Mouse (Mus musculus) midbrain, embryonic 10.5 days (tissue): ENCODE measurements around the gene Nacc2. TPM values are rescaled to one million over a fixed set of nuclear protein-coding genes. Genes with fewer than 3 reads are reported as not detected.

Experiments used
- DNase-seq: peaks from one replicate; pipeline ENCODE4 v3.0.0-alpha.2; 2017; ENCODE audit warnings: low spot score
- H3K27ac ChIP-seq: fragments of 300-500 bp; sonication (generic); replicated peaks from 2 replicates; pipeline ENCODE4 v1.5.1; 2016; ENCODE audit warnings: mild to moderate bottlenecking
- H3K27me3 ChIP-seq: fragments of 300-500 bp; sonication (generic); 2 replicates; pipeline ENCODE4 v1.6.1; 2016; ENCODE audit warnings: low read depth, mild to moderate bottlenecking; ENCODE audit not compliant: poor library complexity, severe bottlenecking
- H3K36me3 ChIP-seq: fragments of 300-500 bp; sonication (generic); 2 replicates; pipeline ENCODE4 v1.6.1; 2016; ENCODE audit warnings: mild to moderate bottlenecking, moderate library complexity
- H3K4me1 ChIP-seq: fragments of 300-500 bp; sonication (generic); 2 replicates; pipeline ENCODE4 v1.6.1; 2016
- H3K4me3 ChIP-seq: fragments of 300-500 bp; sonication (generic); 2 replicates; pipeline ENCODE4 v1.5.1; 2016; ENCODE audit warnings: mild to moderate bottlenecking, moderate library complexity
- H3K9me3 ChIP-seq: fragments of 300-500 bp; sonication (generic); replicated peaks from 2 replicates; pipeline ENCODE4 v1.6.1; 2016; ENCODE audit warnings: mild to moderate bottlenecking
- WGBS: fragments of 180-500 bp; shearing (Covaris S2); methylation state at CpG from one replicate; pipeline ENCODE4 v1.1.7; 2016; 5-methylcytosine and 5-hydroxymethylcytosine counted together
- polyA plus RNA-seq: library from polyadenylated mRNA; unstranded; fragments of >200 nt; fragmentation: Nextera tagmentation; extraction: Ambion mirVana; gene quantifications from 2 replicates; pipeline ENCODE4 v1.2.1, GENCODE M21; 2016

Gene Nacc2
- polyA plus RNA-seq, 1 experiment from 2014 or later: 4.3 TPM

- no peak for DNase-seq
- Histone ChIP-seq H3K27me3 (no peaks in the 10 kb centered on the region), H3K36me3 (no peaks in the 10 kb centered on the region), H3K4me3 (no peak overlapping the region), H3K4me1 (no peaks in the 10 kb centered on the region), H3K27ac (no peak overlapping the region), H3K9me3 (no peaks in the 10 kb centered on the region)
- 81% methylated on average over 4 of the region's 4 CpGs for WGBS
Observed at GRCm38 (mm10) chr2:26082883-26083282, 40.1 kb downstream of the Nacc2 start.

DNA sequence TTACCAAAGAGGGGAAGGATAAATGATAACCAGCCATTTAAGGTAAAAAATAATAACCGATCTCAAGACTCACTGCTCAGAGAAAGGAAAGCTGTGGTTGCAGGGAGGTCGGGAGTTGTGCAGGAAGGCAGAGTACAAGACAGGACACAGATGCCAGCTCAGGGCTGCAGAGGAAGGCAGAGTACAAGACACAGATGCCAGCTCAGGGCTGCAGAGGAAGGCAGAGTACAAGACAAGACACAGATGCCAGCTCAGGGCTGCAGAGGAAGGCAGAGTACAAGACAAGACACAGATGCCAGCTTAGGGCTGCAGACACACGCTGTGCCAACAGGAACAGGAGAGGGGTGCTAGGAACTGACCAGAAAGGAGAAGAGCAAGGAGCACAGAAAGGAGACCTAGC is 42.2 kb downstream of the Nacc2 start:
- no peak for DNase-seq
- no peaks in the 10 kb centered on the region for H3K9me3 ChIP-seq
- H3K4me3 ChIP-seq: no peak overlapping the region
- H3K36me3 ChIP-seq: no peaks in the 10 kb centered on the region
- WGBS: 85% methylated on average over 3 of the region's 3 CpGs
- H3K27ac ChIP-seq: no peak overlapping the region
- H3K4me1 ChIP-seq: no peaks in the 10 kb centered on the region
- H3K27me3 ChIP-seq: no peaks in the 10 kb centered on the region

DNA sequence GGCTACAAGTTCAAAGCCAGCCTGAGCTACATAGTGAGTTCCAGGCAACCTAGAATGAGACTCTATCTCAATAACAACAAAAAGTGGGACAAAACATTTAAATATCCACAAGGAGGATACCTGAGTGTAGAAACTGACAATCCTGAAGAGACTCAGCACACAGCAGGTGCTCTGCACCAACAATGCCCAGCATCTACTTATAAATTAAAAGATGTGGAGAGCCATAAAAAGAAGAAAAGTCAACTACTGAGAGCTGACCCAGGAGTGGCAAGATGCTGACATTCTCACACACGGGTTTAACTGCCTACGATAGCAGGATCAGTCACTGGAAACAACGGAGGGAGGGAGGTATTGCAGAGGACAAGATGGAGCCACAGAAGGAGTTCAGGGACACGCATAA is 43.6 kb downstream of the Nacc2 start:
- Histone ChIP-seq H3K4me3 (no peak overlapping the region), H3K4me1 (no peaks in the 10 kb centered on the region), H3K36me3 (no peaks in the 10 kb centered on the region), H3K27ac (no peak overlapping the region), H3K27me3 (no peaks in the 10 kb centered on the region), H3K9me3 (no peaks in the 10 kb centered on the region)
- 78% methylated on average over 4 of the region's 4 CpGs for WGBS
- DNase-seq: no peak

- no peaks in the 10 kb centered on the region for H3K36me3 ChIP-seq
- 94% methylated on average over 4 of the region's 4 CpGs for WGBS
- no peak for DNase-seq
- H3K27me3 ChIP-seq: no peaks in the 10 kb centered on the region
- no peaks in the 10 kb centered on the region for H3K4me1 ChIP-seq
- H3K4me3 ChIP-seq: no peak overlapping the region
- no peaks in the 10 kb centered on the region for H3K9me3 ChIP-seq
- H3K27ac ChIP-seq: no peak overlapping the region
Observed at GRCm38 (mm10) chr2:26077068-26077467, 46.0 kb downstream of the Nacc2 start.

- H3K27me3 ChIP-seq: no peaks in the 10 kb centered on the region
- no peak overlapping the region for H3K4me3 ChIP-seq
- no peak overlapping the region for H3K27ac ChIP-seq
- WGBS: 79% methylated on average over 2 of the region's 2 CpGs
- no peak for DNase-seq
- H3K4me1 ChIP-seq: no peaks in the 10 kb centered on the region
- H3K36me3 ChIP-seq: no peaks in the 10 kb centered on the region
- H3K9me3 ChIP-seq: no peaks in the 10 kb centered on the region
Observed at GRCm38 (mm10) chr2:26076121-26076520, 46.9 kb downstream of the Nacc2 start.

DNA sequence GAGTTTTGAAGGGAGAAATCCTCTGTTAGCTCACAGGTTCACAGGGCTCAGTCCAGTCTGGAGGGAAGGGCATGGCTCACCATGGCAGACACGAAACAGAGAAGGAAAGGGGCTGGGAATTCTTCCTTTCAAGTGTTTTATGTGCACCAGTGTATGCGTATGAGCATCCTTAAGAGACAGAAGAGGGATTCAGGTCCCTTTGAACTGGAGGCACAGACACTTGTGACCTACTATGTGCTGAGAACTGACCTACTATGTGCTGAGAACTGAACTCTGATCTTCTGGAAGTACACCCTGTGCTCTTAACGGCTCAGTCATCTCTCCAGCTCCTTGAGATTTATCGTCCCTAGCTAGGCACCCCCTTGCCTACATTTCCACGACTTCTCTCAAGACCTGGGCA is 48.5 kb downstream of the Nacc2 start:
- no peak overlapping the region for H3K27ac ChIP-seq
- DNase-seq: no peak
- 82% methylated on average over 5 of the region's 5 CpGs for WGBS
- no peaks in the 10 kb centered on the region for H3K4me1 ChIP-seq
- H3K36me3 ChIP-seq: no peaks in the 10 kb centered on the region
- H3K9me3 ChIP-seq: no peaks in the 10 kb centered on the region
- no peaks in the 10 kb centered on the region for H3K27me3 ChIP-seq
- no peak overlapping the region for H3K4me3 ChIP-seq

GRCm38 (mm10) chr2:26068592-26068991 is 54.4 kb downstream of the Nacc2 start:
- 93% methylated on average over 1 of the region's 1 CpGs for WGBS
- no peaks in the 10 kb centered on the region for H3K9me3 ChIP-seq

DNA sequence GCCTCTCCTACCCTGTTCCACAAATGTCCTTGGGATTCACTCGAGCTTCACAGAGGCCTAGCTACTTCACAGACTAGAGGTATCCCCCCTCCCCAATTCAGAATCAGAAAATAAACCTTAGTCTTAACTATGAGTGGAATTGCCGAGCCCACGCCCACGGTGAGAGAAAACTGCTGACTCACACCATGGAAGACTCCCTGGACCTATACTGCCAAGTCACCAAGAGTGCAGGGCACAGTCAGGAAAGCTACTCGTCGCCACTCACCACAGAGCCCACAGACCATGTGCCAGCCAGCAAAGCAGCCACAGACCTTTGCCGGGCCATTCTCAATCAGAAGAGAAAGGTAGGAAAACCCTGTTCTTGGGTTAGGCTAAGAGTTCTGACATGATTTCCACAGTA is 54.8 kb downstream of the Nacc2 start:
- H3K4me3 ChIP-seq: no peak overlapping the region
- DNase-seq: no peak
- H3K9me3 ChIP-seq: no peaks in the 10 kb centered on the region
- H3K27me3 ChIP-seq: no peaks in the 10 kb centered on the region
- H3K36me3 ChIP-seq: no peaks in the 10 kb centered on the region
- WGBS: 85% methylated on average over 7 of the region's 7 CpGs
- no peaks in the 10 kb centered on the region for H3K4me1 ChIP-seq
- no peak overlapping the region for H3K27ac ChIP-seq

More at GRCm38 (mm10) chr2:26068592-26068991, 54.4 kb downstream of the Nacc2 start:
- Histone ChIP-seq H3K4me1 (no peaks in the 10 kb centered on the region), H3K4me3 (no peak overlapping the region), H3K36me3 (no peaks in the 10 kb centered on the region), H3K27ac (no peak overlapping the region), H3K27me3 (no peaks in the 10 kb centered on the region)
- DNase-seq: no peak

GRCm38 (mm10) chr2:26066527-26066926 is 56.5 kb downstream of the Nacc2 start:
- no peak overlapping the region for H3K4me3 ChIP-seq
- H3K27ac ChIP-seq: no peak overlapping the region
- no peaks in the 10 kb centered on the region for H3K4me1 ChIP-seq
- DNase-seq: no peak
- no peaks in the 10 kb centered on the region for H3K36me3 ChIP-seq
- H3K27me3 ChIP-seq: no peaks in the 10 kb centered on the region
- WGBS: 87% methylated on average over 14 of the region's 14 CpGs
- no peaks in the 10 kb centered on the region for H3K9me3 ChIP-seq

DNA sequence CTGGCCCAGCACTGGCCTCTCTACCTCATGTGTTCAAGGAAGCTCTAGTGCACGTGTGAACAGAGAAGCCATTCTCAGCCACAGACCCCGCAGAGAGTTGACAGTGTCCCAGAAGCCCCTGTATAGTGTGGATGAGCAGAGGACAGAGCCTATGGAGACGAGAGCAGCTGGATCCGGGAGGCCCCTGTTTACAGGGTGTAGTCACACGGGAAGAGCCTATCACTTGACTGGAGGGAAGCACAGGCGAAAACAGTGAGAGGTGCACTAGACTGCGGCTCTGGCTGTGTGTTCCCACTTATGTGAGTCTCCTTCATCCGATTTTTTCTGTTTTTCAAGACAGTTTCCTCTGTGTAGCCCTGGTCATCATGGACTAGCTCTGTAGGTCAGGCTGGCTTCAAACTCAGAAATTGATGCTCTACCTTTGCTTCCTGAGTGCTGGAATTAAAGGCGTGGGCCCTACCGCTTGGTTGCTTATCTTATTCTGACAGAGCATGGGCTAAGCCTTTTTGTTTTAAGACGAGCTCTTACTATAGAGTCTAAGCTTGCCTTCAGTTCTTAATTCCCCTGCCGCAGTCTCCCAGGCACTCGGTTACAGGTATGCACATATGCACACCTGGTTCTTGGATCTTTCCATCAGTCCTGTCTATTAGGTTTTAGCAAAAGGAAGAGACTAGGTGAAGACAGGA is 60.1 kb downstream of the Nacc2 start:
- no peak overlapping the region for H3K27ac ChIP-seq
- no peaks in the 10 kb centered on the region for H3K27me3 ChIP-seq
- 82% methylated on average over 13 of the region's 13 CpGs for WGBS

GRCm38 (mm10) chr2:26062241-26062640 is 60.8 kb downstream of the Nacc2 start:
- Histone ChIP-seq H3K27ac (no peak overlapping the region), H3K27me3 (no peaks in the 10 kb centered on the region), H3K9me3 (no peaks in the 10 kb centered on the region), H3K36me3 (no peaks in the 10 kb centered on the region), H3K4me3 (no peak overlapping the region), H3K4me1 (peaks cover 13% of the 10 kb centered on the region)
- no peak for DNase-seq
- WGBS: 82% methylated on average over 4 of the region's 4 CpGs

More for the DNA sequence above, 60.1 kb downstream of the Nacc2 start:
- no peaks in the 10 kb centered on the region for H3K36me3 ChIP-seq
- H3K4me1 ChIP-seq: peaks cover 7% of the 10 kb centered on the region
- no peak for DNase-seq
- H3K4me3 ChIP-seq: no peak overlapping the region
- H3K9me3 ChIP-seq: no peaks in the 10 kb centered on the region

- H3K4me1 ChIP-seq: peaks cover 14% of the 10 kb centered on the region
- no peak for DNase-seq
- no peaks in the 10 kb centered on the region for H3K27me3 ChIP-seq
- H3K27ac ChIP-seq: no peak overlapping the region
- 81% methylated on average over 21 of the region's 21 CpGs for WGBS
- H3K4me3 ChIP-seq: no peak overlapping the region
- no peaks in the 10 kb centered on the region for H3K9me3 ChIP-seq
- H3K36me3 ChIP-seq: no peaks in the 10 kb centered on the region
Observed at GRCm38 (mm10) chr2:26061018-26061666, 61.9 kb downstream of the Nacc2 start.

DNA sequence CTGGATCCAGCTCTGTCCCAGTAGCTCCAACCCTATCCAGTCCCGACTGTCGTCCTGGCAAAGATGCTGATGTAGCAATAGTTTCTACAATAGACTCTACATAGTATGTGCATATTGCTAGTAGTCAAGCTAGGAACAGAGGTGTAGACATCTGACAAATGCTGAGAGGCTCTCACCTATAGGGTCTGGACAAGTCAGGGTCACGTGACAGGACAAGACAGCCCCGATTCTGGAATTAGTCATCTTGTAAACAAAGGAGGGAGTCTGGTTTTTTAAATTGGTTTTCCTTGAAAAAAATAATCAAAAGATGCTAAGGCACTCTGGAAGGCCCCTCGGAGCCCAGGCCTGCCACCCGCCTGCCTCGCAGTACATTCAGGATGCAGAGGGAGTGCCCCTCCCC is 66.0 kb downstream of the Nacc2 start:
- no peaks in the 10 kb centered on the region for H3K27me3 ChIP-seq
- H3K4me3 ChIP-seq: no peak overlapping the region
- H3K27ac ChIP-seq: no peak overlapping the region
- H3K36me3 ChIP-seq: no peaks in the 10 kb centered on the region
- DNase-seq: no peak
- WGBS: 90% methylated on average over 7 of the region's 7 CpGs
- H3K4me1 ChIP-seq: peaks cover 14% of the 10 kb centered on the region
- no peaks in the 10 kb centered on the region for H3K9me3 ChIP-seq
